Mouse (Mus musculus): ENCODE data around the gene Fstl4.

GRCm38 (mm10) chr11:53143522-53143921, 379.1 kb downstream of the Fstl4 start:
- TF ChIP-seq GATA1 (IDR thresholded peaks at IDR 0.05; ENCODE audit: borderline replicate concordance, low read length) (no peak), FLI1 (IDR thresholded peaks at IDR 0.05; ENCODE audit: low read length) (no peak)

Measured in megakaryocyte, embryonic 14.5 days (primary cell).